In genomic region chrX:167211871-167212555, GRCm38 (mm10) we compare ENCODE assay signal across 10 mouse cellular contexts. TPM values are rescaled to one million over a fixed set of nuclear protein-coding genes. Genes with fewer than 3 reads are reported as not detected.
DNase-seq lines count a peak whose midpoint lies in the region; ATAC-seq and TF ChIP-seq lines count a peak whose summit lies in the region.
"Had no signal": no experiment of that assay in that cellular context is flagged by ENCODE, and none has a peak within 500 bp of the region (broad histone marks: within the 10 kb centered on the region; RNA-seq: fewer than 3 reads in every experiment).

No protein-coding gene starts in this region.

- H3K27ac ChIP-seq in hindbrain, embryonic 12.5 days: 0 out of 2 replicates have a peak overlapping the region, but pooled peaks have one; percentile 48
- no peak overlapping the region for H3K27ac ChIP-seq in hindbrain, postnatal 0 days
- H3K27ac ChIP-seq in hindbrain, embryonic 14.5 days: no peak overlapping the region; the same call in 1 of the 2 replicates

- no peak overlapping the region for H3K4me3 ChIP-seq in hindbrain, embryonic 12.5 days
- H3K4me3 ChIP-seq in hindbrain, postnatal 0 days (ENCODE audit: low read length): no peak overlapping the region
- no peak overlapping the region for H3K4me3 ChIP-seq in hindbrain, embryonic 14.5 days (replicated peaks; ENCODE audit: low read length)
- H3K4me3 ChIP-seq: erythroblast, embryonic 14.5 days had no signal

- no peak for TF ChIP-seq CTCF in hindbrain, postnatal 0 days (IDR thresholded peaks at IDR 0.05; ENCODE audit: low read depth)

- peaks cover 17% of the 10 kb centered on the region for H3K27me3 ChIP-seq in hindbrain, embryonic 12.5 days
- no peaks in the 10 kb centered on the region; the same call in 1 of the 2 replicates for H3K27me3 ChIP-seq in hindbrain, postnatal 0 days (ENCODE audit: insufficient read depth, low read length)
- H3K27me3 ChIP-seq in hindbrain, embryonic 14.5 days (ENCODE audit: control insufficient read depth, insufficient read depth, low read length): peaks cover 11% of the 10 kb centered on the region; the same call in 1 of the 2 replicates

- DNase-seq in hindbrain, postnatal 0 days (ENCODE audit: low spot score): no peak
- DNase-seq in thymus, postnatal 14 days: peak; percentile 30
- DNase-seq in thymus, postnatal 10 days (ENCODE audit: low spot score in 2 of 2): no peak
- no peak for DNase-seq in hindbrain, embryonic 14.5 days (ENCODE audit: low spot score)
- no peak for DNase-seq in frontal cortex, postnatal 36 days (ENCODE audit: low spot score in 2 of 2)

- ATAC-seq in hindbrain, embryonic 12.5 days (ENCODE audit: low FRiP score): no peak
- no peak for ATAC-seq in hindbrain, postnatal 0 days
- no peak for ATAC-seq in hindbrain, embryonic 14.5 days (ENCODE audit: low FRiP score)
- ATAC-seq in erythroblast, adult 5-6 weeks (replicated peaks; ENCODE audit: low FRiP score, poor library complexity, severe bottlenecking): no peak

- no peak overlapping the region for H3K9ac ChIP-seq in hindbrain, embryonic 12.5 days
- H3K9ac ChIP-seq in hindbrain, postnatal 0 days (replicated peaks; ENCODE audit: low read length): no peak overlapping the region
- H3K9ac ChIP-seq in hindbrain, embryonic 14.5 days: no peak overlapping the region
- H3K9ac ChIP-seq: lung, embryonic 14.5 days had no signal

- no peaks in the 10 kb centered on the region for H3K9me3 ChIP-seq in hindbrain, embryonic 12.5 days (replicated peaks)
- H3K9me3 ChIP-seq in hindbrain, postnatal 0 days (ENCODE audit: low read length): no peaks in the 10 kb centered on the region
- H3K9me3 ChIP-seq in hindbrain, embryonic 14.5 days (ENCODE audit: control insufficient read depth, low read length): no peaks in the 10 kb centered on the region
- H3K9me3 ChIP-seq: G1E had no signal

- 47% methylated on average over 9 of the region's 9 CpGs for WGBS in hindbrain, embryonic 12.5 days
- WGBS in hindbrain, postnatal 0 days: 46% methylated on average over 9 of the region's 9 CpGs
- 40% methylated on average over 9 of the region's 9 CpGs for WGBS in hindbrain, embryonic 14.5 days

- H3K4me2 ChIP-seq in hindbrain, embryonic 12.5 days (replicated peaks): no peak overlapping the region
- H3K4me2 ChIP-seq in hindbrain, postnatal 0 days (ENCODE audit: low read depth, low read length): no peak overlapping the region
- H3K4me2 ChIP-seq in hindbrain, embryonic 14.5 days (replicated peaks): peak overlapping the region; percentile 4; the same call in 1 of the 2 replicates
- H3K4me2 ChIP-seq: lung, embryonic 14.5 days had no signal

- H3K4me1 ChIP-seq in hindbrain, embryonic 12.5 days: peaks cover 11% of the 10 kb centered on the region; the same call in 1 of the 2 replicates
- H3K4me1 ChIP-seq in hindbrain, postnatal 0 days (ENCODE audit: insufficient read depth, low read length): no peaks in the 10 kb centered on the region; the same call in 1 of the 2 replicates
- 0 out of 2 replicates have a peak, but pooled peaks cover 6% of the 10 kb centered on the region for H3K4me1 ChIP-seq in hindbrain, embryonic 14.5 days (replicated peaks; ENCODE audit: control insufficient read depth, insufficient read depth, low read length)

- H3K36me3 ChIP-seq in hindbrain, embryonic 12.5 days: no peaks in the 10 kb centered on the region
- no peaks in the 10 kb centered on the region for H3K36me3 ChIP-seq in hindbrain, postnatal 0 days (ENCODE audit: insufficient read depth, low read length)
- H3K36me3 ChIP-seq in hindbrain, embryonic 14.5 days (replicated peaks; ENCODE audit: control insufficient read depth, insufficient read depth): peaks cover 5% of the 10 kb centered on the region
- H3K36me3 ChIP-seq: G1E had no signal

RNA-seq across cellular contexts. Expression of gene Tmsb4x, which starts 2.9 kb away (rescaled TPM):
- 5,703 and 6,080 TPM in 2 replicates for polyA plus RNA-seq in hindbrain, embryonic 12.5 days (2016; fragmentation: Nextera tagmentation; extraction: Ambion mirVana)
- 879 and 1,090 TPM in 2 replicates for total RNA-seq in hindbrain, postnatal 0 days (2014; rRNA removed)
- 4,785 and 5,074 TPM in 2 replicates for polyA plus RNA-seq in hindbrain, postnatal 0 days (2015; fragmentation: Nextera tagmentation; extraction: Ambion mirVana)
- polyA plus RNA-seq in hindbrain, embryonic 14.5 days (2014; fragmentation: Nextera tagmentation; extraction: Ambion mirVana): 4,629 and 5,303 TPM in 2 replicates
- 1,938 and 2,125 TPM in 2 replicates for total RNA-seq in erythroblast, adult 5-6 weeks (2015; ENCODE audit: low replicate concordance)
- total RNA-seq in erythroblast, adult 5-6 weeks (2017; ENCODE audit: low replicate concordance): 844 and 1,294 TPM in 2 replicates
- polyA plus RNA-seq: G1E had no signal

RNA-seq across cellular contexts. Expression of gene Tlr8, which starts 52.1 kb away (rescaled TPM):
- 0.09 and 0.27 TPM in 2 replicates for polyA plus RNA-seq in hindbrain, embryonic 12.5 days (2016; fragmentation: Nextera tagmentation; extraction: Ambion mirVana)
- total RNA-seq in hindbrain, postnatal 0 days (2014; rRNA removed): 0.26 and 0.40 TPM in 2 replicates
- 0.10 and 0.28 TPM in 2 replicates for polyA plus RNA-seq in hindbrain, postnatal 0 days (2015; fragmentation: Nextera tagmentation; extraction: Ambion mirVana)
- polyA plus RNA-seq in hindbrain, embryonic 14.5 days (2014; fragmentation: Nextera tagmentation; extraction: Ambion mirVana): 0.32 and 0.35 TPM in 2 replicates
- total RNA-seq in erythroblast, adult 5-6 weeks (2015; ENCODE audit: low replicate concordance): 11.7 and 24.0 TPM in 2 replicates
- total RNA-seq in erythroblast, adult 5-6 weeks (2017; ENCODE audit: low replicate concordance): 5.3 and 11.2 TPM in 2 replicates
- polyA plus RNA-seq: erythroblast, embryonic 14.5 days; G1E had no signal
